Mouse (Mus musculus): ENCODE data around the gene Runx2.

DNA sequence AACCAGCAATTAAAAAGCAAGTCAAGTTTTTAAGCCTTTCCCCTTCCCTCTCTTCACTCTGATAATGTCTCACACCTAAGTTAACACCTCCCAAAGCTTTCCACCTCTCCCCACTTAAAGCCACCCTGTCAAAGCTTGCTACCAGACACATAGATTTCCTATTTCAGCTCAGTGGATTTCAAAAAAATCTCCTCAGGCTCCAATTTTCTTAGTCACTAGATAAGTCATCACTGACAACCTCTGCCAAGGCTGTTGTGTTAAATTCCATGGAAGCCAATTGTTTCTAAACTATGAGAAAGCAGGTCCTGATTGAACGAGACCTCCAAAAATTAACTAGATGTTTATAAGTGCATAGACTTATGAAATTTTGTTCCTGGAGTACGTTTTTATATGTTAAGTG lies 164.2 kb downstream of the Runx2 start:
- TF ChIP-seq CTCF (IDR thresholded peaks at IDR 0.05; ENCODE audit: control insufficient read depth, insufficient read depth, low read length) (no peak), POLR2A (IDR thresholded peaks at IDR 0.05; ENCODE audit: borderline replicate concordance, control insufficient read depth, low read depth, low read length) (no peak)
